Mouse (Mus musculus) adrenal gland, postnatal 4 days (tissue): ENCODE measurements around the gene Arl14. TPM values are rescaled to one million over a fixed set of nuclear protein-coding genes. Genes with fewer than 3 reads are reported as not detected.

Experiments
- DNase-seq, 2 experiments: peaks; one replicate each; pipeline ENCODE4 v3.0.0; 2021 to 2022; ENCODE audit warnings: low spot score in 2 of 2, mixed read lengths in 2 of 2
- long read RNA-seq, 2 experiments: library from polyadenylated mRNA; stranded (forward); transcript quantifications; one replicate each; pipeline ENCODE4 v2.0.0; 2021
- total RNA-seq, 2 experiments: library from RNA; stranded (reverse); gene quantifications; 2 replicates each; pipeline ENCODE4 v1.2.3; 2021

Arl14 gene
- not detected for total RNA-seq
- long read RNA-seq, experiment 1, result 0 reads
- long read RNA-seq, experiment 2, result 0 reads

GRCm38 (mm10) chr3:69221806-69222501 is at the start of gene Arl14:
Gene Arl14 (plus strand): TSS chr3:69222419.
- no peak for DNase-seq

- DNase-seq, result no peak
Measured at GRCm38 (mm10) chr3:69175229-69175628, 47.0 kb upstream of the Arl14 start.

- no peak for DNase-seq
Measured at GRCm38 (mm10) chr3:69177168-69177797, 44.9 kb upstream of the Arl14 start.

GRCm38 (mm10) chr3:69177914-69178313 is 44.3 kb upstream of the Arl14 start:
- no peak for DNase-seq

- no peak for DNase-seq
Measured at GRCm38 (mm10) chr3:69178365-69179004, 43.7 kb upstream of the Arl14 start.

GRCm38 (mm10) chr3:69181531-69181930 is 40.7 kb upstream of the Arl14 start:
- DNase-seq, result no peak

GRCm38 (mm10) chr3:69182225-69182624 is 40.0 kb upstream of the Arl14 start:
- no peak for DNase-seq

GRCm38 (mm10) chr3:69185244-69185643 is 37.0 kb upstream of the Arl14 start:
- DNase-seq, result no peak

- no peak for DNase-seq
Measured at GRCm38 (mm10) chr3:69186031-69186430, 36.2 kb upstream of the Arl14 start.

- no peak for DNase-seq
Measured at GRCm38 (mm10) chr3:69186643-69187042, 35.6 kb upstream of the Arl14 start.

GRCm38 (mm10) chr3:69192995-69193394 is 29.2 kb upstream of the Arl14 start:
- no peak for DNase-seq

- no peak for DNase-seq
Measured at GRCm38 (mm10) chr3:69194496-69194895, 27.7 kb upstream of the Arl14 start.

- DNase-seq, result no peak
Measured at GRCm38 (mm10) chr3:69195251-69195650, 27.0 kb upstream of the Arl14 start.

GRCm38 (mm10) chr3:69198098-69198497 is 24.1 kb upstream of the Arl14 start:
- no peak for DNase-seq

- no peak for DNase-seq
Measured at GRCm38 (mm10) chr3:69200251-69200650, 22.0 kb upstream of the Arl14 start.

- DNase-seq, result no peak
Measured at GRCm38 (mm10) chr3:69201206-69201605, 21.0 kb upstream of the Arl14 start.

GRCm38 (mm10) chr3:69202876-69203275 is 19.3 kb upstream of the Arl14 start:
- no peak for DNase-seq

GRCm38 (mm10) chr3:69205266-69206054 is 16.8 kb upstream of the Arl14 start:
- peak in 1 of 2 experiments; percentile 6 for DNase-seq

- DNase-seq, result no peak
Measured at GRCm38 (mm10) chr3:69206193-69206893, 15.9 kb upstream of the Arl14 start.

GRCm38 (mm10) chr3:69208441-69209309 is 13.5 kb upstream of the Arl14 start:
- no peak for DNase-seq
